In the genomic region with DNA sequence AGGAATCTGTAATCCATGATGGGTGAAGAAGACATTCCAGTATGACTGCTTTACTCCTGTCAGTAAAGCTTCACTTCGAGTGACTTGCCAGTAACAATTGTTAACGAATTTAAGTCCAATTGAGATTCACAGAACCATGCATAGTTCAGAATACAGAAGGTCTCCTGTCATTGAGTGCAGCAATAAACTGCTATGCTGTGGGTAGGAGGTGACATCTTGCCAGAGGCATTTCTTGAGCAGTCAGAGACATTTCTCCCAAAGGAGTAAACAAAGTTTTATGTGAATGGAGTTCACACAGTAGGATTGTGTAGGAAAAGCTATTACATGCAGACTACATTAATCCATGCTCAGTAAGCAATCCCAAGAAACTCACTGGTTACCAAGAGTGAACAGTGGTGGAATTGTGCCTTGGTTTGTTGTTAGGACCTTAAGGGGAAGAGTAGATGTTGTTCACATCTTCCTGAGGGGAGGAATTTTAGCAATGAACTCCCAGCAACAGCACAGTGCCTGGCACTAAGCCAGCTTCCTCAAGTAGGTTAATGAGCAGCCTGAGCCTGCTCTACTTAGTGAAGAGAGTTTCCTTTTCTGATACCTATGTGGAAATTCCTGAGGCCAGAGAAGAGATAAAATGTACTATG, we compare ENCODE assay signal across 8 mouse cellular contexts.
A peak's percentile ranks its signal among the peaks of the same experiment; 100 is the strongest.
DNase-seq lines count a peak whose midpoint lies in the region; ATAC-seq lines count a peak whose summit lies in the region.
"Had no signal": no experiment of that assay in that cellular context is flagged by ENCODE, and none has a peak within 500 bp of the region (broad histone marks: within the 10 kb centered on the region; RNA-seq: fewer than 3 reads in every experiment).

No protein-coding gene starts in this region.

- peak; percentile 61 for ATAC-seq in heart, embryonic 16.5 days (replicated peaks; ENCODE audit: extremely low read depth, insufficient read depth, low FRiP score)
- peak; percentile 80 for ATAC-seq in lung, embryonic 16.5 days (ENCODE audit: low read depth)

- WGBS in heart, embryonic 16.5 days, result 63% methylated on average over 2 of the region's 2 CpGs
- 57% methylated on average over 2 of the region's 2 CpGs for WGBS in lung, embryonic 16.5 days

- no peak overlapping the region for H3K4me3 ChIP-seq in heart, embryonic 16.5 days (ENCODE audit: low read length)
- H3K4me3 ChIP-seq in lung, embryonic 16.5 days (ENCODE audit: low read length), result no peak overlapping the region
- H3K4me3 ChIP-seq: embryonic facial prominence, embryonic 12.5 days had no signal

- DNase-seq in layer of hippocampus, adult 9-11 months, result peak; percentile 5
- DNase-seq in layer of hippocampus, adult 9-10 months (ENCODE audit: low spot score), result no peak
- peak; percentile 29 to 42 for DNase-seq in cerebellum, postnatal 10 days
- no peak for DNase-seq in spleen, adult 18-20 months
- no peak for DNase-seq in gastrocnemius, postnatal 25 days

- H3K27me3 ChIP-seq in heart, embryonic 16.5 days (ENCODE audit: control insufficient read depth, insufficient read depth, low read length), result no peaks in the 10 kb centered on the region
- H3K27me3 ChIP-seq in lung, embryonic 16.5 days (ENCODE audit: control insufficient read depth, insufficient read depth, low read depth, low read length), result no peaks in the 10 kb centered on the region
- H3K27me3 ChIP-seq: embryonic facial prominence, embryonic 12.5 days had no signal

- no peaks in the 10 kb centered on the region for H3K36me3 ChIP-seq in heart, embryonic 16.5 days (ENCODE audit: control insufficient read depth, insufficient read depth)
- H3K36me3 ChIP-seq in lung, embryonic 16.5 days (ENCODE audit: control insufficient read depth, insufficient read depth, low read length), result no peaks in the 10 kb centered on the region
- H3K36me3 ChIP-seq: embryonic facial prominence, embryonic 12.5 days had no signal

- peak overlapping the region; percentile 68 for H3K27ac ChIP-seq in heart, embryonic 16.5 days (ENCODE audit: low read length)
- H3K27ac ChIP-seq in lung, embryonic 16.5 days (ENCODE audit: low read length), result no peak overlapping the region; the same call in 1 of the 2 replicates
- H3K27ac ChIP-seq: embryonic facial prominence, embryonic 12.5 days had no signal

- no peak overlapping the region for H3K9ac ChIP-seq in heart, embryonic 16.5 days (ENCODE audit: low read length)
- H3K9ac ChIP-seq in lung, embryonic 16.5 days (ENCODE audit: low read length), result no peak overlapping the region
- H3K9ac ChIP-seq: embryonic facial prominence, embryonic 12.5 days had no signal

- H3K4me2 ChIP-seq in heart, embryonic 16.5 days (ENCODE audit: low read depth, low read length), result no peak overlapping the region
- H3K4me2 ChIP-seq in lung, embryonic 16.5 days (ENCODE audit: low read depth, low read length), result no peak overlapping the region
- H3K4me2 ChIP-seq: embryonic facial prominence, embryonic 12.5 days had no signal

- H3K4me1 ChIP-seq in heart, embryonic 16.5 days (ENCODE audit: control insufficient read depth, insufficient read depth, low read length), result peaks cover 26% of the 10 kb centered on the region
- peaks cover 10% of the 10 kb centered on the region; the same call in 1 of the 2 replicates for H3K4me1 ChIP-seq in lung, embryonic 16.5 days (replicated peaks; ENCODE audit: control insufficient read depth, insufficient read depth, low read length)
- H3K4me1 ChIP-seq: embryonic facial prominence, embryonic 12.5 days had no signal

- H3K9me3 ChIP-seq in heart, embryonic 16.5 days (replicated peaks; ENCODE audit: control insufficient read depth, low read length), result no peaks in the 10 kb centered on the region
- no peaks in the 10 kb centered on the region for H3K9me3 ChIP-seq in lung, embryonic 16.5 days (ENCODE audit: control insufficient read depth, low read length)
- H3K9me3 ChIP-seq: embryonic facial prominence, embryonic 12.5 days had no signal

Comparison
In these comparisons a context has a peak if more than half of its experiments do, and no peak if none do; other contexts are left out.
1. DNase-seq: peak in layer of hippocampus, adult 9-11 months (single experiment) and cerebellum, postnatal 10 days (2 of 2); none in layer of hippocampus, adult 9-10 months (single experiment), spleen, adult 18-20 months (0 of 2) and gastrocnemius, postnatal 25 days (single experiment).